Mouse (Mus musculus): Measurements from ENCODE around the gene Mmp24.

DNA sequence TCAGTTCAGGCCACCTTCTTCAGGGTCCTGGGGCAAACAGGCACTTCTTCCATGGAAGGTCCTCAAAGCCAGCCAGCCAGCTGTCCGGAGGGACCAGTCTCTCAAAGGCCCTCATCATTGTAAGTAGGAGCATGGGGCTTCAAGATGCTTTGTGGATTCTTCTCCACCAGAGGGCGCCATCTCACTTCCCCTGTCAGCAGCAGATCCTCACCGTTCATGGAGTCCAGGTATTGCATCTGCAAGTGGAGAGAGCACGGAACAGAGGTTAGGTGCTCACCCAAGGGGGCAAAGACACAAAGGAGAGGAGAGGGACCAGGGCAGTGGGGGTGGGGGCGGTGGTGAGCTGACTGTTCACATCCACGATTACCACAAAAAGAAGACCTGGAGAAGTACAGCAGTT is 73.1 kb downstream of the Mmp24 start:
- TF ChIP-seq POLR2A (IDR thresholded peaks at IDR 0.05; ENCODE audit: insufficient read depth, low read length) (no peak), CTCF (IDR thresholded peaks at IDR 0.05; ENCODE audit: low read depth, low read length) (peak; percentile 92), EP300 (IDR thresholded peaks at IDR 0.05; ENCODE audit: insufficient read depth, low read depth, low read length) (no peak)
